Mouse (Mus musculus) E14TG2a.4 (cell line): ENCODE measurements around the gene Mcam.
A peak's percentile ranks its signal among the peaks of the same experiment; 100 is the strongest.

ENCODE experiments used
- H3K27me3 ChIP-seq: 2 replicates; pipeline ENCODE4 v1.6.1; 2014; ENCODE audit warnings: low read length, control low read depth; ENCODE audit not compliant: insufficient read depth
- H3K36me3 ChIP-seq: 2 replicates; pipeline ENCODE4 v1.6.1; 2014; ENCODE audit warnings: low read length, control low read depth; ENCODE audit not compliant: insufficient read depth
- H3K4me1 ChIP-seq: replicated peaks from 2 replicates; pipeline ENCODE4 v1.6.1; 2014; ENCODE audit warnings: low read depth, low read length, control low read depth
- H3K4me3 ChIP-seq: replicated peaks from 2 replicates; pipeline ENCODE4 v1.5.1; 2014; ENCODE audit warnings: mild to moderate bottlenecking, low read length
- H3K9me3 ChIP-seq: 2 replicates; pipeline ENCODE4 v1.6.1; 2014; ENCODE audit warnings: low read length, control low read depth
- CTCF ChIP-seq: conservative IDR thresholded peaks from 2 replicates; pipeline ENCODE4 v1.5.1; 2014; ENCODE audit warnings: low read length
- NANOG ChIP-seq: IDR thresholded peaks from 2 replicates; pipeline ENCODE4 v1.6.1; 2014; ENCODE audit warnings: borderline replicate concordance, low read length, mixed read lengths
- POU5F1 ChIP-seq: IDR thresholded peaks from 2 replicates; pipeline ENCODE4 v1.6.1; 2014; ENCODE audit warnings: low read length, borderline replicate concordance

Gene Mcam

DNA sequence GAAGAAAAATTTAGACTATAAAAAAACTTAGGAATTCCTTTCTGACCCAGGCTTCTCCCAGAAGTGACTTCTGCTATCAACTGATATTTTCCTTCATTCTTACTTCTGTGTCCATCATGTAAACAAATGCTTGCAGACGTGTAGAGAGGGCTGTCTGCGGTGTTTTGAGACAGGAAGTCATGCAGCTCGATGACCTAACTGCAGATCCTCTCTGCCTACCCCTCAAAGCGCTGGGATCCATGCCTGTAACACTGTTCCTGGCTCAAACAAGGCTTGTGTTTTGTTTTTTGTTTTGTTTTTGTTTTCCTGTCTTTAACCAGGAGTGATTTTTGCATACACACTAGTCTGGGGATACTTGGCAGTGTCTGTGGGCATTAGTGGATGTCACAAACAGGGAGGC is 3.6 kb downstream of the Mcam start:
- Histone ChIP-seq H3K4me1 (peaks cover 84% of the 10 kb centered on the region), H3K9me3 (no peaks in the 10 kb centered on the region), H3K27me3 (peaks cover 39% of the 10 kb centered on the region), H3K4me3 (no peak overlapping the region), H3K36me3 (peaks cover 64% of the 10 kb centered on the region)
- no peak for TF ChIP-seq POU5F1
- no peak for TF ChIP-seq CTCF
- TF ChIP-seq NANOG = no peak

DNA sequence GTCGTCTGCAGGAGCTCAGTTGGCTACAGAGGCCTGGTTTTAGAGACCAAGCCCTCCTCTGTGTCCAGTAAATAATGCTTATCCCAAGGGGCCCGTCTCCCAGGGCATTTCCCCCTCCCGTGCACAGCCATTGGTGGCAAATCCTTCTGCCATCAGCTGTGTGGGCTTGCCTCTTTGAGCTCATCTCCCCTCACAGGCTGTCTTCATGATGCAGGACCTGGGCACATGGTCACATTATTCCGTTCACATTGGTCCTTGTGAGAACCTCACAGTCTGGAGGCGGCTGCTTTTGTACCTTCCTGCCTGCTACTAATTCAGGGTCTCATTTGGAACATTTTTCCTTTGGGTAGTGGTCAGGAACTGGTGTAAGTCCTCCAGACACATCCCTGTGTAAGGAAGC is 7.7 kb downstream of the Mcam start:
- Histone ChIP-seq H3K4me1 (peaks cover 72% of the 10 kb centered on the region), H3K27me3 (no peaks in the 10 kb centered on the region), H3K4me3 (0 out of 2 replicates have a peak overlapping the region, but pooled peaks have one; percentile 10), H3K9me3 (no peaks in the 10 kb centered on the region), H3K36me3 (peaks cover 81% of the 10 kb centered on the region)
- no peak for TF ChIP-seq NANOG
- no peak for TF ChIP-seq POU5F1
- TF ChIP-seq CTCF = no peak

- H3K4me3 ChIP-seq = peak overlapping the region; percentile 10; the same call in 1 of the 2 replicates
These were observed 9.2 kb downstream of the Mcam start for GRCm38 (mm10) chr9:44143421-44143820.

GRCm38 (mm10) chr9:44144023-44144717 is 9.9 kb downstream of the Mcam start:
- H3K27me3 ChIP-seq = no peaks in the 10 kb centered on the region
- TF ChIP-seq CTCF = peak; percentile 21
- no peak for TF ChIP-seq POU5F1
- no peak for TF ChIP-seq NANOG

More at GRCm38 (mm10) chr9:44143421-44143820, 9.2 kb downstream of the Mcam start:
- H3K36me3 ChIP-seq = peaks cover 78% of the 10 kb centered on the region
- no peak for TF ChIP-seq POU5F1
- TF ChIP-seq NANOG = no peak
- no peak for TF ChIP-seq CTCF
- peaks cover 67% of the 10 kb centered on the region for H3K4me1 ChIP-seq
- H3K27me3 ChIP-seq = no peaks in the 10 kb centered on the region
- H3K9me3 ChIP-seq = no peaks in the 10 kb centered on the region

GRCm38 (mm10) chr9:44144718-44145060 is 10.4 kb downstream of the Mcam start:
- no peak overlapping the region for H3K4me3 ChIP-seq
- peaks cover 78% of the 10 kb centered on the region for H3K36me3 ChIP-seq
- TF ChIP-seq CTCF = no peak
- TF ChIP-seq POU5F1 = no peak
- no peak for TF ChIP-seq NANOG
- H3K27me3 ChIP-seq = no peaks in the 10 kb centered on the region
- no peaks in the 10 kb centered on the region for H3K9me3 ChIP-seq
- H3K4me1 ChIP-seq = peaks cover 55% of the 10 kb centered on the region

More at GRCm38 (mm10) chr9:44144023-44144717, 9.9 kb downstream of the Mcam start:
- Histone ChIP-seq H3K9me3 (no peaks in the 10 kb centered on the region), H3K4me3 (0 out of 2 replicates have a peak overlapping the region, but pooled peaks have one; percentile 10), H3K4me1 (peaks cover 60% of the 10 kb centered on the region), H3K36me3 (peaks cover 78% of the 10 kb centered on the region)

GRCm38 (mm10) chr9:44147290-44147689 is 13.0 kb downstream of the Mcam start:
- H3K9me3 ChIP-seq = no peaks in the 10 kb centered on the region
- H3K4me3 ChIP-seq = no peak overlapping the region
- peaks cover 29% of the 10 kb centered on the region for H3K4me1 ChIP-seq
- peak; percentile 46 for TF ChIP-seq CTCF
- no peak for TF ChIP-seq NANOG
- no peak for TF ChIP-seq POU5F1
- no peaks in the 10 kb centered on the region for H3K27me3 ChIP-seq
- peaks cover 79% of the 10 kb centered on the region for H3K36me3 ChIP-seq

GRCm38 (mm10) chr9:44159886-44160285 is 25.6 kb downstream of the Mcam start:
- Histone ChIP-seq H3K36me3 (peaks cover 83% of the 10 kb centered on the region), H3K27me3 (no peaks in the 10 kb centered on the region), H3K4me3 (no peak overlapping the region), H3K4me1 (peaks cover 8% of the 10 kb centered on the region), H3K9me3 (no peaks in the 10 kb centered on the region)
- TF ChIP-seq POU5F1 (no peak), NANOG (no peak), CTCF (no peak)

DNA sequence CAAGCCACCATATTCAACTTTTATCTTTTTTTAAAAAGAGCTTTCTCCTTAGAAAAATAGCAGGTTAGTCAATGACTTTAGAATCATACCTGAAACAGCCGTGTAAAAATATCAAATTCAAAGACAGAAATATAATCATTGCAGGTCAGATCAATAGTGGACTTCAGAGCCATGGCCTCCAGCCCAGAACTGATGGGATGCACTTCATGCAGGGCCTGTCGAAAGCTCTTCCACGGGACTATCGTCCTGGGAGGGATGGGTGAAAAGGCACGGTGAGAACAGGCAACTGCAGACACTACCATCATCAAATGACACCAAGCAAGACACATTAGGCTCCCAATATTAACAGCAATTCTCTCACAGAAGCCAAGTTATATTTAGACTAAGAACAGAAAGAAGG is 34.7 kb downstream of the Mcam start:
- Histone ChIP-seq H3K27me3 (no peaks in the 10 kb centered on the region), H3K4me1 (peaks cover 5% of the 10 kb centered on the region), H3K4me3 (no peak overlapping the region), H3K9me3 (no peaks in the 10 kb centered on the region), H3K36me3 (peaks cover 71% of the 10 kb centered on the region)
- TF ChIP-seq NANOG (no peak), CTCF (no peak), POU5F1 (no peak)
